Mouse (Mus musculus) forebrain, embryonic 16.5 days (tissue): ENCODE measurements around the gene Sirpa. TPM values are rescaled to one million over a fixed set of nuclear protein-coding genes. Genes with fewer than 3 reads are reported as not detected.

Experiments
- ATAC-seq: fragments of 200-750 bp; cut with Nextera tagmentation; 2 replicates; pipeline ENCODE4 v1.8.0; 2017; ENCODE audit warnings: mild to moderate bottlenecking, moderate library complexity
- H3K27ac ChIP-seq: fragments of 300-500 bp; sonication (generic); 2 replicates; pipeline ENCODE4 v1.5.1; 2014; ENCODE audit warnings: low read length, control low read depth
- H3K27me3 ChIP-seq: fragments of 300-500 bp; sonication (generic); replicated peaks from 2 replicates; pipeline ENCODE4 v1.6.1; 2014; ENCODE audit warnings: low read length; ENCODE audit not compliant: control insufficient read depth, insufficient read depth
- H3K36me3 ChIP-seq: fragments of 300-500 bp; sonication (generic); 2 replicates; pipeline ENCODE4 v1.6.1; 2014; ENCODE audit not compliant: control insufficient read depth, insufficient read depth
- H3K4me1 ChIP-seq: fragments of 300-500 bp; sonication (generic); replicated peaks from 2 replicates; pipeline ENCODE4 v1.6.1; 2014; ENCODE audit warnings: low read length; ENCODE audit not compliant: control insufficient read depth, insufficient read depth
- H3K4me2 ChIP-seq: fragments of 300-500 bp; sonication (generic); 2 replicates; pipeline ENCODE4 v1.6.1; 2014; ENCODE audit warnings: mild to moderate bottlenecking, low read length, control low read depth
- H3K4me3 ChIP-seq: fragments of 300-500 bp; sonication (generic); replicated peaks from 2 replicates; pipeline ENCODE4 v1.5.1; 2014; ENCODE audit warnings: mild to moderate bottlenecking, low read length, control low read depth
- H3K9ac ChIP-seq: fragments of 300-500 bp; sonication (generic); replicated peaks from 2 replicates; pipeline ENCODE4 v1.6.1; 2014; ENCODE audit warnings: low read depth, low read length, control low read depth
- H3K9me3 ChIP-seq: fragments of 300-500 bp; sonication (generic); 2 replicates; pipeline ENCODE4 v1.6.1; 2016; ENCODE audit warnings: low read length; ENCODE audit not compliant: control insufficient read depth
- WGBS: fragments of 180-500 bp; shearing (Covaris S2); extraction: QIAGEN DNeasy Blood & Tissue Kit; methylation state at CpG from one replicate; pipeline ENCODE4 v1.1.7; 2014; 5-methylcytosine and 5-hydroxymethylcytosine counted together
- polyA plus RNA-seq: library from polyadenylated mRNA; unstranded; fragments of >200 nt; fragmentation: Nextera tagmentation; extraction: Ambion mirVana; gene quantifications from 2 replicates; pipeline ENCODE4 v1.2.1, GENCODE M21; 2015

Gene Sirpa
- polyA plus RNA-seq, 1 experiment from 2014 or later = 34.8 TPM

DNA sequence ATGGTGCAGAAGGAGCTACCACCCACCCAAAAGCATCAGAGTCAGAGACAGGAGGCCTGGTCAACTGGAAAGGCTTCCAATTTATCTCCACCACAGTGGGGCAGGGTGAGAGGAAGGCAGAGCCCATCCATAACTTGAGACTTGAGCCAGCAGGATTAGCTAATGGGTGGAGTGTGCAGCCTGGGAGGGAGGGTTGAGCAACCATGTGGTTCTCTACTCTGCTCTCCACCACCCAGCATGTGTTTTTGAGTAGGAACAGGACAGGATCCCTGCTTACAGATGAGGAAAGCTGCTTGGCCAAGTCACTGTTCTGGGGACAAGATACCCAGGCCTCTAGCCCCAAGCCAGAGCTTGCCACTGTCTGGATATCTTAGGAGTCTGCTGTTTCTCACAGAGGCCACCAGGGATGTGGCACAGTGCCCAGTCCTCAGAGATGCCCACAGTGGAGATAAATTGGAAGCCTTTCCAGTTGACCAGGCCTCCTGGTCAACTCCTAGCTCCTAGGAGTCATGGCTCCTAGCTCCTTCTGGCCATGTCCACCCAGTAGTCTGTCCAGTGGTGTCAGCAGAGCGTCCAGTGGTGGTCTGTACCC, 8.5 kb downstream of the Sirpa start:
- ATAC-seq = no peak
- 86% methylated on average over 1 of the region's 1 CpGs for WGBS
- Histone ChIP-seq H3K4me3 (no peak overlapping the region), H3K9ac (no peak overlapping the region), H3K27me3 (no peaks in the 10 kb centered on the region), H3K27ac (no peak overlapping the region), H3K36me3 (no peaks in the 10 kb centered on the region), H3K4me2 (no peak overlapping the region), H3K9me3 (no peaks in the 10 kb centered on the region), H3K4me1 (peaks cover 8% of the 10 kb centered on the region)

DNA sequence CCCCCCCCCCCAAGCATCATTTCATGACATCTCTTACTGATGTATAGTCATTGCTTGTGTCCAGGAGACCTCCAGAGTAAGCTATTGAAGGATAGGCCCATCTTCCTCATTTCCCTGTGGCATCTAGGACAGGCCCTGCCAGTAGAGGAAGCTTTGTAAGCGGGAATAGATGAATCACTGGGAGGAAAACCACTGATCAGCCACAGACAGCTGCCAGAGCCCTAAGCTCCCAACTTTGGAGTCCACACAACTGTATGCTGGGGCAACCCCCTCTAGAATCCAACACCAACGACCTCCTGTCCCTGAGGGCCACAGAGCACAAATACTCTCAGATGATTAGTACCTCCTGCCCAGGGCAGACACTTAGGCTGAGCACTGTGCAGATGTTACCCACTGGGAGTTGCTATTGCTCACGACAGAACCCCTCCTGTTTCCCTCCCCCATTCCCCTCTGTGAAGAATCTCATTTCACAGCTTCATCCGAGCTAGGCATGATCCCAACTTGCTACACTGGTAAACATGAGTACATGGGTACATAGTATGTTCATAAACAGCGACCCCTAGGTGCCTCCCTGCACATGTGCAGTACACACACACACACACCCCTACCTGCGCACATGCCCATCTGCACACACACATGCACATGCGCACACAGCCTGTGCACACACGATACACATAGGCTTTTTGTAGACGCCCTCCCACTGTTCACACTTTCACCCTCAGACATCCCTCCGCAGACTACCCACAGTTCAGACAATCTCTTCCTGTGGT, 9.4 kb downstream of the Sirpa start:
- no peak overlapping the region for H3K4me3 ChIP-seq
- no peak for ATAC-seq
- WGBS = 83% methylated on average over 10 of the region's 10 CpGs
- H3K4me2 ChIP-seq = no peak overlapping the region
- H3K4me1 ChIP-seq = peaks cover 17% of the 10 kb centered on the region
- no peaks in the 10 kb centered on the region for H3K27me3 ChIP-seq
- no peak overlapping the region for H3K9ac ChIP-seq
- H3K36me3 ChIP-seq = no peaks in the 10 kb centered on the region
- H3K9me3 ChIP-seq = no peaks in the 10 kb centered on the region
- no peak overlapping the region for H3K27ac ChIP-seq

DNA sequence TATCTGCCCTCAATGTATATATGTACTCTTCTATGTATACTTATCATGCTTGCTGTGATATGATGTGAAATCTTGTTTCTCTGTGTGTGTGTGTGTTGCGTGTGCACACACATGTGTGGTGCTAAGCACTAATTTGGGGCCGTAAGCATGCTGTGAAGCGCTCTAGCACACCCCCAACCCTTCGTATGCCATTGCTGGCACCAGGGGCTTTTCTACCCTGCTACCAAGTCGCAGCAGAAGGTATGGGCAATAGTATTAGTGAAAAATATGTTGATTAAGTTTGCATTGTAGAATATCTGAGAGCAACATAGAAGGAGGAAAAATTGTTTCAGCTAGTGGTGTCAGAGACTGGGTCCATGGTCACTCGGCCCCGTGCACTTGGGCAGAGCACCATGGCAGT, 10.2 kb downstream of the Sirpa start:
- WGBS = 89% methylated on average over 7 of the region's 7 CpGs
- Histone ChIP-seq H3K36me3 (no peaks in the 10 kb centered on the region), H3K4me3 (no peak overlapping the region), H3K9me3 (no peaks in the 10 kb centered on the region), H3K9ac (no peak overlapping the region), H3K27ac (no peak overlapping the region), H3K27me3 (no peaks in the 10 kb centered on the region), H3K4me2 (no peak overlapping the region), H3K4me1 (peaks cover 18% of the 10 kb centered on the region)
- no peak for ATAC-seq

DNA sequence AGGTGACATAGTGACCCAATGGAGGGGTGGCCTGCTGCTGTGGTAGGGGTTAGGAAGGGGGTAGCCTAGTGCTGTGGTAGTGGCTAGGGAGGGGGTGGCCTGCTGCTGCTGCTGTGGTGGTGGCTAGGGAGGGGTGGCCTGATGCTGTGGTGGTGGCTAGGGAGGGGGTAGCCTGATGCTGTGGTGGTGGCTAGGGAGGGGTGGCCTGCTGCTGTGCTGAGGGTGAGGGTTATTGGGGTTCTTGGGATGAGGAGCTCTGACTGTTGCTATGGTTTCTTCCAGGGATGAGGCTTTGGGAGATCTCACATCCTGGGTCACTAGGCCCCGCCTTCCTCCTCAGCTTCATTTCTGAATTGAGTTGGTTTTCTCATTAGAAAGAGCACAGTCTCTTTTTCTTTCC, 10.9 kb downstream of the Sirpa start:
- H3K27me3 ChIP-seq = no peaks in the 10 kb centered on the region
- WGBS = 90% methylated on average over 1 of the region's 1 CpGs

DNA sequence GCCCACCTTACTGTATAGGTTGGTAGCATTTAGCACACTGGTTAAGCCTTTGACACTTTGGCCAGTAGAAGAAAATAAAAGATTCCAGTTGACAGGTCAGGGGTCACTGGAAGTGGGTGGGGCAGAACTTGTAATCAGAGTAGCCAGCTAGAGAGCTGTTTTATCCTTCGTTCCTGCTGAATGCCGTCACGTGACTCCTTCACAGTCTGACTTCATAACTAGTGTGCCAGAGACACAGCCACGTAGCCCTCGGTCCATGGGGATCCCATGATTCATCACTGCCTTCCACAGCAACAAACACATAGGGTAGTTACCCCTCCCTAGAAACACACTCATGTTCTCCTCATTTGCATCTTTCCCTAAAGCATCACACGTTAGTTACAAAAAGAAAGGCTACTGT, 11.4 kb downstream of the Sirpa start:
- H3K4me2 ChIP-seq = no peak overlapping the region
- no peak overlapping the region for H3K9ac ChIP-seq
- peaks cover 18% of the 10 kb centered on the region for H3K4me1 ChIP-seq
- no peaks in the 10 kb centered on the region for H3K9me3 ChIP-seq
- H3K27me3 ChIP-seq = no peaks in the 10 kb centered on the region
- 12% methylated on average over 6 of the region's 6 CpGs for WGBS
- no peak overlapping the region for H3K4me3 ChIP-seq
- no peak for ATAC-seq
- H3K36me3 ChIP-seq = no peaks in the 10 kb centered on the region
- H3K27ac ChIP-seq = no peak overlapping the region

More for the DNA sequence above, 10.9 kb downstream of the Sirpa start:
- Histone ChIP-seq H3K9me3 (no peaks in the 10 kb centered on the region), H3K4me3 (no peak overlapping the region), H3K36me3 (no peaks in the 10 kb centered on the region), H3K9ac (no peak overlapping the region), H3K4me2 (no peak overlapping the region), H3K4me1 (peaks cover 18% of the 10 kb centered on the region), H3K27ac (no peak overlapping the region)
- peak; percentile 75 for ATAC-seq

DNA sequence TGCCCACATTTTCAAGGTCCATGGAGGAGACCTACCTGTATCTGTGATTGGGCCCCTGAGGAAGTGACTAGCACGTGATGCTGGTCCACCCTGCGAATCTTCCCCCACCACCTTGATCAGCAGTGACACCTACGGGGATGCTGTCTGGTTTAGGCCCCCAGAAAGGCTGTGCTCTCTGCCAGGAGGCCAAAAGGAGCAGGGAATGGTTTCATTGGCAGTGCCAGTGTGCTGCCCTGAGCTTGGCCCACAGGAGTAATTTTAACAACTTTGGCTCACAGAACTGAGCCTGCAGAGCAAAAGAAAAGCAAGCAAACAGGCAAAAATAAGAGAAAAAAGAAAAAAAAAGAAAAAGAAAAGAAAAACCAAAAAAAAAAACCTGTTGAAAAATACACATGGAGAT, 13.2 kb downstream of the Sirpa start:
- no peak overlapping the region for H3K9ac ChIP-seq
- ATAC-seq = no peak
- 46% methylated on average over 3 of the region's 3 CpGs for WGBS
- H3K27ac ChIP-seq = no peak overlapping the region
- no peaks in the 10 kb centered on the region for H3K27me3 ChIP-seq
- no peaks in the 10 kb centered on the region for H3K9me3 ChIP-seq
- 0 out of 2 replicates have a peak, but pooled peaks cover 2% of the 10 kb centered on the region for H3K36me3 ChIP-seq
- H3K4me1 ChIP-seq = peaks cover 18% of the 10 kb centered on the region
- H3K4me3 ChIP-seq = no peak overlapping the region
- no peak overlapping the region for H3K4me2 ChIP-seq

- no peak overlapping the region for H3K4me2 ChIP-seq
- H3K4me3 ChIP-seq = no peak overlapping the region
- WGBS = 6% methylated on average over 8 of the region's 8 CpGs
- no peaks in the 10 kb centered on the region for H3K27me3 ChIP-seq
- H3K9ac ChIP-seq = no peak overlapping the region
- H3K9me3 ChIP-seq = no peaks in the 10 kb centered on the region
- 0 out of 2 replicates have a peak overlapping the region, but pooled peaks have one; percentile 3 for H3K27ac ChIP-seq
- peaks cover 18% of the 10 kb centered on the region for H3K4me1 ChIP-seq
- H3K36me3 ChIP-seq = 0 out of 2 replicates have a peak, but pooled peaks cover 2% of the 10 kb centered on the region
- ATAC-seq = peak; percentile 63
Observed at GRCm38 (mm10) chr2:129606269-129606668, 13.6 kb downstream of the Sirpa start.

DNA sequence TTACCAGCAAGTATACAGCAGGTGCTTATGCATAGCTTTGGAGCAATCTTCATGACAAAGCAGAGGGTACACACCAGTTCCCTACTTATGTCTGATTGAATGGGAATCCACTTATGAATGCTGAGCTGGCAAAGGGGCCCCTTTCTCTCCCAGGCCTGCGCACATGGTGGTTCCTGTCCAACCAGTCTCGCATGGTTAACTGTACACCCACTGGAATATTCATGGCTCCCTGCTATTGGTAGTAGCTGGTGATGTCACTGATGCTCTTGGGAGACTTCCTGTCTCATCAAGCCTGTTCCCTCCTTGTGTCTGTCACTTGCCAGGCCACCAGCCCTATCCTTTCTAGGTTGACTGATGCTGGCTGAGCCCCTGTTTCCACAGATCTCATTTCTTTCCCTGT, 14.3 kb downstream of the Sirpa start:
- H3K9ac ChIP-seq = no peak overlapping the region
- 0 out of 2 replicates have a peak, but pooled peaks have one; percentile 8 for ATAC-seq
- H3K4me3 ChIP-seq = no peak overlapping the region
- H3K27ac ChIP-seq = no peak overlapping the region
- H3K4me1 ChIP-seq = peaks cover 18% of the 10 kb centered on the region
- H3K4me2 ChIP-seq = no peak overlapping the region
- H3K27me3 ChIP-seq = no peaks in the 10 kb centered on the region
- WGBS = 55% methylated on average over 2 of the region's 2 CpGs
- no peaks in the 10 kb centered on the region for H3K9me3 ChIP-seq
- H3K36me3 ChIP-seq = 0 out of 2 replicates have a peak, but pooled peaks cover 2% of the 10 kb centered on the region

DNA sequence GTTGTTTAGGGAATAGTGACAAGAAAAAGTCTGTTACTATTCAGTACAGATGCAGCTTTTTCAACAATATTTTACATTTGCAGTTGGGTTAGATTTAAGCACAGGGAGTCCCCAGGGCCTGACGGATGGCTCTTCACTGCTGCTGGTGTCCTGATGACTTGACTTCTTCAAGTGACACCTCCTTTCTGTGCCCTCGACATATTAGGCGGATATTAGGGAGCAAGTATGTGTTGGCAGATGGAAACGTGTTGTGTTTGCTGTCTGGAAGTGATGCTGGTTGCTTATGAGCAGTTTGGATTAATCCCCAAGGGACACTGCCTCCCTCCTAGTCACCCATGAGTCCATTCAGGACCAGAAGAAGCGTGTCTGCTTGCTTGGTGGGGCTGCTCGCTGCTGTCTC, 21.3 kb downstream of the Sirpa start:
- no peaks in the 10 kb centered on the region for H3K27me3 ChIP-seq
- no peaks in the 10 kb centered on the region for H3K4me1 ChIP-seq
- 0 out of 2 replicates have a peak, but pooled peaks cover 2% of the 10 kb centered on the region for H3K36me3 ChIP-seq
- 86% methylated on average over 6 of the region's 6 CpGs for WGBS
- H3K27ac ChIP-seq = no peak overlapping the region
- H3K9ac ChIP-seq = no peak overlapping the region
- H3K4me2 ChIP-seq = no peak overlapping the region
- no peak overlapping the region for H3K4me3 ChIP-seq
- ATAC-seq = no peak
- no peaks in the 10 kb centered on the region for H3K9me3 ChIP-seq
